Mouse (Mus musculus) olfactory bulb, adult 2 months (tissue): Measurements from ENCODE around the gene H13. TPM values are rescaled to one million over a fixed set of nuclear protein-coding genes. Genes with fewer than 3 reads are reported as not detected.

Experiments
- H3K27ac ChIP-seq: fragments of 200-500 bp; 2 replicates; pipeline ENCODE4 v1.5.1; 2012; ENCODE audit warnings: low read depth, low read length; ENCODE audit not compliant: insufficient read depth
- H3K4me1 ChIP-seq: fragments of 200-500 bp; 2 replicates; pipeline ENCODE4 v1.6.1; 2012; ENCODE audit warnings: low read length; ENCODE audit not compliant: control insufficient read depth, insufficient read depth
- H3K4me3 ChIP-seq: fragments of 200-500 bp; 2 replicates; pipeline ENCODE4 v1.5.1; 2012; ENCODE audit warnings: mild to moderate bottlenecking, low read depth, low read length, moderate library complexity; ENCODE audit not compliant: insufficient read depth
- CTCF ChIP-seq: fragments of 200-500 bp; IDR thresholded peaks from 2 replicates; pipeline ENCODE4 v1.5.1; 2012; ENCODE audit warnings: low read depth, mild to moderate bottlenecking, low read length, moderate library complexity; ENCODE audit not compliant: insufficient read depth
- POLR2A ChIP-seq: fragments of 200-500 bp; IDR thresholded peaks from 2 replicates; pipeline ENCODE4 v1.6.1; 2012; ENCODE audit warnings: mild to moderate bottlenecking, low read depth, low read length, moderate library complexity; ENCODE audit not compliant: insufficient read depth
- WGBS: fragments of 180-500 bp; shearing (Covaris S2); methylation state at CpG from one replicate; pipeline ENCODE4 v1.1.7; 2018; 5-methylcytosine and 5-hydroxymethylcytosine counted together
- polyA plus RNA-seq: library from polyadenylated mRNA; stranded (reverse); fragments of >200 nt; gene quantifications from 2 replicates; pipeline ENCODE4 v1.2.4, GENCODE M21; 2012; ENCODE audit warnings: low replicate concordance; ENCODE audit not compliant: missing spikeins, insufficient read depth, insufficient read length

H13 gene
- polyA plus RNA-seq, 1 experiment: not detected

DNA sequence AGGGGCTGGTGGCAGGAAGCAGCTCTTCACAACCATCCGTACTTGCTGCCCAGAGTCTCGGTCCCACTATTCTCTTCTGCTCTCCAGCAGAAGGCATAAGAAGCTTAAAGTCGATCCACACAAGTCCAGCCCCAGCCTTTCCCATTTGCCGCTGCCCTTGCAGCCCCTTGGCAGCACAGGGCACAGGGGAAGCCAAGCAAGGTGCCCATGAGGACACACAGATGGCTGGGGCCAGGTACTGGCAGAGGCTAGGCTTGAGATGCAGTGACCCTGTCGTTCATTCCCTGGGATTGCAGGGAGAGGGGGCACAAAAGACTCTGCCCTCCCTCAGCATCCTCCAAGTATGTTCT, 35.0 kb downstream of the H13 start:
- WGBS: 84% methylated on average over 5 of the region's 5 CpGs
- Histone ChIP-seq H3K27ac (no peak overlapping the region), H3K4me3 (no peak overlapping the region), H3K4me1 (peaks cover 29% of the 10 kb centered on the region)
- TF ChIP-seq CTCF: no peak
- TF ChIP-seq POLR2A: no peak

DNA sequence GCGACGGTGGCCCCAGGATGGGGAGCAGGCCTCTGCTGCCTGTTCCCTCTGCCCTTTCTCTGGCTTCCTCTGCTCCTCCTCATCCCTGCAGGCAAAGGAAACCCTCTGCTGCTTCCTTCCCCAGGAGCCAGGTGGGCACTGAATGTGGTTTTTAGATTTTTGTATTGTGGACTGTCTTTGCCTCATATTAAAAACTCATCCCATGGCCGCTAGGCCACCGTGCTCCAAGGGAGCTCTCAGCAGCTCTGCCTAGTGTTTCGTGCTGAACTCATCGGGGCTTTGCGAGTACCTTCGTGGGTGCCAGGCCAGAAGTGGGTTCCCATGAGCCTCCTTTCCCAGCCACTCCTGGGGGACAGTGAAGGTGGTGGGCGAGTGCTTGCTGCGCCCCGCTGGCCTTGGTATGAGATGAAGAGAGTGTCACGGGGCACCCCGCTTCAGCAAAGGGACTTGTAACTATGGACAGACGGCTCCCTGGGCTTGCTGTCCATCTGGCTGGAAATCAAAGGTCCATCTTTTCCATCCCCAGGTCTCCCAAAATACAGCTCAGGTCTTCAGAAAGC, 35.6 kb downstream of the H13 start:
- Histone ChIP-seq H3K4me3 (no peak overlapping the region), H3K4me1 (peaks cover 29% of the 10 kb centered on the region), H3K27ac (no peak overlapping the region)
- WGBS: 91% methylated on average over 14 of the region's 14 CpGs
- TF ChIP-seq POLR2A (no peak), CTCF (no peak)

DNA sequence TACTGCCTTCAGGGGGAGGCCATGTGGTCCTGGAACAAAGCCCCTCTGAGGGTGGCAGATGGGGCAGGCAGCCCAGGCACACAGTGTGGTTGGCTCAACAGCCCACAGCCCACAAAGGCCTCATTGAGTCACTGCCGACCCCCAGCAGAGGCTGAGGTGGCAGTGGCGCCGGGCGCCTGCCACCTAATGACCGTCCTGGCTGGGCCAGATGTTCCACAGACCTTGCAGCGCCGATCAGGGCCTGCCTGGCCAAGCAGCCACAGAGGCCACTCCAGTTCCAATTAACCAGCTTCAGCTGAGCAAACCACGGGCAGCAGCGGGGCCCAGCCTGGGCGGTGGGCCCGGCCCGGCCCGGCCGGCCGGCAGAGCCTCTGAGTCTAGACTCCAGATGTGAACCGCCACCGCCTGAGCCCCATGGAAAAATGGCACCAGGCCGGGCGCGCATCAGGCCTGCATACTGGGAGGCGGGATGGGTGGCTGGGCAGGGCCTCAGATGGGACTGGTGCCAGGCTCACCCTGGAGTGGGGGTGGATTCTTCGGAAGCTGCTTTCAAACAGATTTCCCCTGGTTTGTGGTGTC, 36.8 kb downstream of the H13 start:
- peaks cover 25% of the 10 kb centered on the region for H3K4me1 ChIP-seq
- no peak overlapping the region for H3K4me3 ChIP-seq
- 47% methylated on average over 22 of the region's 22 CpGs for WGBS
- H3K27ac ChIP-seq: peak overlapping the region; percentile 89; the same call in 1 of the 2 replicates
- TF ChIP-seq CTCF (no peak), POLR2A (no peak)

DNA sequence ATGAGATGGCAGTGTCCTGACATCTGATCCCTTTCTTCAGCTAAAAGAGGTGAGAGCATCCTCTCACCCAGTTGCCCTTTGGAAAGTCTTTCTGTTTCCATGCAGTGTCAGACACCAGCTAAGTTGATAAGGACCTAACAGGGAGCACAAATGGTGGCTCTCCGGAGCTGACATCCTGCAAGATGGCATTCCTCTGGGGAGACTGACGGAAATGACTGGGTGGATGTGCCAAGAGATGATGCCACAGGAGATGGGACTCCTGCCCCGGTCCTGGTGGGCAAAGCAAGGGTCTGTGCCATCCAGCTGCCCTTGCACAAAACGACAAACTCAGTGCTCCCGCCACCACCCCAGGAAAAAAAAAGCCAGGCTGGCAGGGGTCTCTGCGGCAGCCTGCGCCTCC, 37.9 kb downstream of the H13 start:
- Histone ChIP-seq H3K4me3 (peak overlapping the region; percentile 54), H3K4me1 (peaks cover 25% of the 10 kb centered on the region), H3K27ac (peak overlapping the region; percentile 89)
- WGBS: 25% methylated on average over 7 of the region's 7 CpGs
- TF ChIP-seq CTCF: no peak
- TF ChIP-seq POLR2A: no peak

DNA sequence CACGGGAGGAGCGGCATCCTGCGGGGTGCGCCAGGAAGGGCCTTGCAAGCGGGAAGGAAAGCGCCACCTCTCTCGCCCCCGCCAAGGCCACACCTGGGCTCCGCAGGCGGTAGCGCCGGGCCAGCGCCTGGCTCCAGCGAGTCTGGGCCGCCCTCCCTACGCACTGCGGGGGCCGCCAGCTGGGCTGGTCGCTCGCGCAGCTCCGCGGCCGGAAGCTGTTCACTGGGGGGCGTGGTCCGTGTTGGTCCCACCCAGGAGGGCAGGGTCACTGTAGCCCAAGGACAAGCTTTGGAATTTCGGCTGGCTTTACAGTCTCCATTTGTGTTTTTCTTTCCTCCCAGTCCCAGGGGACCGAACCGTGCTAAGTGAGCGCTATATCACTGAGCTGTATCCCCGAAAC, 38.4 kb downstream of the H13 start:
- H3K4me1 ChIP-seq: peaks cover 25% of the 10 kb centered on the region
- H3K27ac ChIP-seq: peak overlapping the region; percentile 89
- 26% methylated on average over 31 of the region's 31 CpGs for WGBS
- H3K4me3 ChIP-seq: peak overlapping the region; percentile 54
- peak; percentile 86 for TF ChIP-seq POLR2A
- no peak for TF ChIP-seq CTCF

DNA sequence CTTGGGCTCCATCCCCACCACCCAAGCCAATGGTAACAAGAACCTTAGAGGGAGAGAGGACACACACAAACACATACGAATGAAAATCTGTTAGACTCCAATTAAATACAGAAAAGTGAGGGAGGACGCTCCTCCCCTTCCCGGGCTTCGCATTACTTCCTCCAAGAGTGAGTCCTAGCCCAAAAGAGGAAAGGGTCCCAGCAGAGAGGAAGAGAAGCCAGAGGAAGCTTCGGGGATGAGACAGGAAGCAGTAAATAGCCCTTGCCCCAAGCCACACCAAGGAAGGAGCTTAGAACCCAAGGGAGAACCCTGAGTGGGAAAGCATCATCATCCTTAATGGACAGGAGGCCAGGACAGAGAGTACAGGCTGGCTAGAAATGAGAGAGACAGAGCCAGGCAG, 39.8 kb downstream of the H13 start:
- TF ChIP-seq POLR2A: no peak
- TF ChIP-seq CTCF: no peak
- no peak overlapping the region for H3K4me3 ChIP-seq
- 78% methylated on average over 5 of the region's 5 CpGs for WGBS
- peaks cover 25% of the 10 kb centered on the region for H3K4me1 ChIP-seq
- H3K27ac ChIP-seq: no peak overlapping the region

DNA sequence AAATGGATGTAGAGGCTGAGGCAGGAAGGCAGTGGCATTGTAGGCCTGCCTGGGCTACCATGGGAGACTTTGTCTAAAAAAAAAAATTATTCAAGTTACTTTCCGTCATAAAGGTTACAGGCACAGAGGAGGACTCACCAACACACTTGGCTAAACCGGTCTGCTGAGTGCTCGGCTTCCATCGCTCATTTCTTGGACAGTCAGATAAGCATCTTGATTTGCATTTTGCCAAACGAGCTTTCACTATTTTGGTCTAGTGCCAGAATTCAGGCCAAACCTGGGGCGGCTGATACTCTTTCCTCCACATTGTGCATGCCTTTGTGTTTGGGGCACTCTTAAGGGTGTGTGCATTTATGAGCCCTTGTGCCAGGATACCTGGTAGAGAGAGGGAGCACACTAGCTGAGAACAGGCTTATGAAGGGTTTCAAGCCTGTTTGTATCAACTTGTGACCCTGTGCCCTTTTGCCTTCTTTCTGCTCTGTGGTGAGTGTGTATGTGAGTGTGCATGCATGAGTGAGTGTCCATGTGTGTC, 47.0 kb downstream of the H13 start:
- WGBS: 66% methylated on average over 6 of the region's 6 CpGs
- no peaks in the 10 kb centered on the region; the same call in 1 of the 2 replicates for H3K4me1 ChIP-seq
- H3K27ac ChIP-seq: no peak overlapping the region
- H3K4me3 ChIP-seq: no peak overlapping the region
- no peak for TF ChIP-seq CTCF
- TF ChIP-seq POLR2A: no peak

DNA sequence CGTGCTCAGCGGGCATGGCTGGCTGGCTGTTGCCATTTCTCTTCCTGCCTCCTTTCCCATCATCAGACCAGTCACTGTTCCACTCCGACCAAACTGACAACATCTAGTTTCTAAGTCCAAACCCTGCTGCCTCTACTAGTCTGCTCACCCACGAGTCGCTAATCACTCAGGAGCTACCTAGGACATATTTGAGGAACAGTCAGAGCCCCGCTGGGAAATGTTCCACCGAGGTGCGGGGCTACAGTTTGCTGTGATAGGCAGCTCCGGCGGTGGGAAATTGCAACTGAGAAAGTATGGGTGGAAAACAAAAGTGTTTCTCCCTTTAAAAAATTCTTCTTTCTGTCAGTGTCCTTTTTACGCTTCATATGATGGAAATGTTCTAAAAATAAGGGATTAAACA, 48.4 kb downstream of the H13 start:
- TF ChIP-seq POLR2A (no peak), CTCF (no peak)
- no peak overlapping the region for H3K4me3 ChIP-seq
- no peak overlapping the region for H3K27ac ChIP-seq
- H3K4me1 ChIP-seq: no peaks in the 10 kb centered on the region; the same call in 1 of the 2 replicates
- 56% methylated on average over 11 of the region's 11 CpGs for WGBS

DNA sequence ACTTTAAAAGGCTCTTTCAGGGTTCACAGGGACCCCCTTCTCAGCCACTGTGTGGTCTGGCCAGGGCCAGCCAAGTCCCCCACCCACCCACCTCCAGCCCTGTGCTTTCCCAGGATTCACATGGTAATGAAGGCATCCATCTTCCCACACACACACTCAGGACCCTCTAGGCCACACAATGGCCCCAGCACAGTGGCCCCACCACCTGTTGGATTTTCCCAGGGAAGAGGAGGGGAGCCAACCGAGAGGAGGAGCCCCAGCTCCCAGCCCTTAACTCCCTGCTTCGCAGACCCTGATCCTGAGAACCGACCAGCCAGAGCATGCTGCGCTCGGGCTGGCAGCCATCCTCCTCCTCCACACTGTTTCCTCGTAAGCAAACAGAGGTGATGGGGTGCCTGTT, 48.8 kb downstream of the H13 start:
- WGBS: 55% methylated on average over 6 of the region's 6 CpGs
- no peaks in the 10 kb centered on the region; the same call in 1 of the 2 replicates for H3K4me1 ChIP-seq
- TF ChIP-seq POLR2A: no peak
- no peak overlapping the region for H3K27ac ChIP-seq
- H3K4me3 ChIP-seq: no peak overlapping the region
